Mouse (Mus musculus) bone marrow, adult 2 months (tissue): ENCODE measurements around the gene Rpp25l.

Experiments used
- CTCF ChIP-seq: fragments of 200-500 bp; IDR thresholded peaks from 2 replicates; pipeline ENCODE4 v1.5.1; 2011; ENCODE audit warnings: low read length, control low read depth; ENCODE audit not compliant: control insufficient read depth, insufficient read depth
- POLR2A ChIP-seq: fragments of 200-500 bp; IDR thresholded peaks from 2 replicates; pipeline ENCODE4 v1.6.1; 2011; ENCODE audit warnings: low read depth, mild to moderate bottlenecking, control low read depth, low read length, borderline replicate concordance; ENCODE audit not compliant: control insufficient read depth

GRCm38 (mm10) chr4:41710229-41710628 is 3.1 kb downstream of the Rpp25l start:
- no peak for TF ChIP-seq POLR2A
- TF ChIP-seq CTCF = no peak
